22 mouse cellular contexts compared by ENCODE assay signal in genomic region chr2:135672459-135673104, GRCm38 (mm10). TPM values are rescaled to one million over a fixed set of nuclear protein-coding genes. Genes with fewer than 3 reads are reported as not detected.
DNase-seq lines count a peak whose midpoint lies in the region; ATAC-seq lines count a peak whose summit lies in the region.
"Had no signal": no experiment of that assay in that cellular context is flagged by ENCODE, and none has a peak within 500 bp of the region (broad histone marks: within the 10 kb centered on the region; RNA-seq: fewer than 3 reads in every experiment).

No protein-coding gene starts in this region.

- H3K4me3 ChIP-seq in kidney, embryonic 14.5 days (ENCODE audit: low read length): no peak overlapping the region
- H3K4me3 ChIP-seq: embryonic facial prominence, embryonic 15.5 days; forebrain, embryonic 15.5 days; hindbrain, embryonic 10.5 days; limb, embryonic 12.5 days; liver, embryonic 12.5 days; myocyte had no signal

- H3K4me1 ChIP-seq in kidney, embryonic 14.5 days (ENCODE audit: control insufficient read depth, insufficient read depth, low read length): no peaks in the 10 kb centered on the region
- H3K4me1 ChIP-seq: embryonic facial prominence, embryonic 15.5 days; limb, embryonic 12.5 days; liver, embryonic 12.5 days had no signal

- no peaks in the 10 kb centered on the region for H3K27me3 ChIP-seq in kidney, embryonic 14.5 days (ENCODE audit: control insufficient read depth, insufficient read depth, low read length)
- H3K27me3 ChIP-seq: embryonic facial prominence, embryonic 15.5 days; forebrain, embryonic 15.5 days; limb, embryonic 12.5 days; liver, embryonic 12.5 days had no signal

- no peak overlapping the region for H3K4me2 ChIP-seq in kidney, embryonic 14.5 days (replicated peaks; ENCODE audit: low read depth, low read length)
- H3K4me2 ChIP-seq: embryonic facial prominence, embryonic 15.5 days; forebrain, embryonic 15.5 days; heart, embryonic 11.5 days; limb, embryonic 12.5 days; liver, embryonic 12.5 days had no signal

- no peak for ATAC-seq in kidney, embryonic 14.5 days (ENCODE audit: low FRiP score, low TSS enrichment)
- ATAC-seq: forebrain, embryonic 15.5 days; intestine, postnatal 0 days; liver, embryonic 12.5 days had no signal

- no peak overlapping the region for H3K27ac ChIP-seq in kidney, embryonic 14.5 days (ENCODE audit: low read depth, low read length)
- H3K27ac ChIP-seq: embryonic facial prominence, embryonic 15.5 days; forebrain, embryonic 15.5 days; hindbrain, embryonic 10.5 days; limb, embryonic 12.5 days; liver, embryonic 12.5 days had no signal

- WGBS in kidney, embryonic 14.5 days: 66% methylated on average over 10 of the region's 10 CpGs

- DNase-seq in kidney, postnatal 10 days: peak; percentile 34
- DNase-seq in R1 (ENCODE audit: low read depth, low spot score) (peak; percentile 40), ZHBTc4 (ENCODE audit: low read depth, low spot score) (peak; percentile 54), liver (no peak)
- DNase-seq in cerebellum, adult 9-11 months: peak; percentile 67
- DNase-seq in adrenal gland, adult (ENCODE audit: inconsistent age in 2 of 2, low spot score in 1 of 2): no peak
- DNase-seq: adrenal gland, postnatal 14 days; kidney, postnatal 4 days; lung, adult 18-20 months; lung, postnatal 4 days; midbrain, embryonic 14.5 days; right cerebral cortex, adult 18-20 months; thymus, adult 2 months had no signal

- H3K9me3 ChIP-seq in kidney, embryonic 14.5 days (ENCODE audit: control insufficient read depth, low read length): no peaks in the 10 kb centered on the region
- H3K9me3 ChIP-seq: embryonic facial prominence, embryonic 15.5 days; forebrain, embryonic 15.5 days; hindbrain, embryonic 10.5 days; limb, embryonic 12.5 days; liver, embryonic 12.5 days had no signal

- no peaks in the 10 kb centered on the region for H3K36me3 ChIP-seq in kidney, embryonic 14.5 days (ENCODE audit: control insufficient read depth, insufficient read depth, low read length)
- H3K36me3 ChIP-seq: embryonic facial prominence, embryonic 15.5 days; forebrain, embryonic 15.5 days; hindbrain, embryonic 10.5 days; limb, embryonic 12.5 days; liver, embryonic 12.5 days had no signal

- no peak overlapping the region for H3K9ac ChIP-seq in kidney, embryonic 14.5 days (ENCODE audit: low read depth, low read length)
- H3K9ac ChIP-seq: embryonic facial prominence, embryonic 15.5 days; forebrain, embryonic 15.5 days; limb, embryonic 12.5 days; liver, embryonic 12.5 days had no signal

RNA-seq across cellular contexts. Expression of gene Plcb4, which starts 13.8 kb away (rescaled TPM):
- polyA plus RNA-seq in kidney, embryonic 14.5 days (2014; fragmentation: Nextera tagmentation; extraction: Ambion mirVana): 19.7 and 21.2 TPM in 2 replicates

Comparison
In these comparisons a context has a peak if more than half of its experiments do, and no peak if none do; other contexts are left out.
1. DNase-seq: peak in kidney, postnatal 10 days (single experiment), R1 (single experiment), ZHBTc4 (single experiment) and cerebellum, adult 9-11 months (single experiment); none in adrenal gland, adult (0 of 2) and liver (single experiment).